In the genomic region with DNA sequence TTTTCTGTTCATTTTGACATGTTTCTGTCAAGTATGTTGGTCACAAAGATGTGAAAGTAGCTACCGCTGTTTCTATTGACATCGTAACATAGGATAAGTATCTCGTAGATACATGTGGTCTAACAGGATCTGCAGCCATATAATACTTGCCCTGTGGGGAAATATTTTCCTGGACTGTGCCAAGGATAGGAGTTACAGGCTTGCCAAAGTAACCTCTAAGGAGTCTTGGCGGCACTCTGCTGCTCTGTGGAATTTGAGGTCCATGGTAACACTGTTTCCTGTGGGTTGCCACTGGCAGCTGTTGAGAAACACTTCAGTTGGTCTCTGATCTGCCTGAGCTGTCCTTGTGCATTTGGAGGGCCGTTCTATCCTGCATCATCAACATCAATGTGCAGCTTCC, we compare ENCODE assay signal across 21 mouse cellular contexts.
DNase-seq lines count a peak whose midpoint lies in the region; ATAC-seq lines count a peak whose summit lies in the region.
"Had no signal": no experiment of that assay in that cellular context is flagged by ENCODE, and none has a peak within 500 bp of the region (broad histone marks: within the 10 kb centered on the region; RNA-seq: fewer than 3 reads in every experiment).

No protein-coding gene starts in this region.

- H3K27ac ChIP-seq in liver, embryonic 11.5 days (ENCODE audit: low read depth, low read length), result no peak overlapping the region
- H3K27ac ChIP-seq: embryonic facial prominence, embryonic 13.5 days; embryonic facial prominence, embryonic 15.5 days; forebrain, embryonic 13.5 days; forebrain, embryonic 15.5 days had no signal

- no peaks in the 10 kb centered on the region for H3K4me1 ChIP-seq in liver, embryonic 11.5 days (replicated peaks; ENCODE audit: control insufficient read depth, insufficient read depth, low read length)
- H3K4me1 ChIP-seq: embryonic facial prominence, embryonic 13.5 days; embryonic facial prominence, embryonic 15.5 days; forebrain, embryonic 13.5 days had no signal

- no peak overlapping the region for H3K4me3 ChIP-seq in liver, embryonic 11.5 days (ENCODE audit: low read depth, low read length)
- H3K4me3 ChIP-seq: embryonic facial prominence, embryonic 13.5 days; embryonic facial prominence, embryonic 15.5 days; erythroblast, embryonic 14.5 days; forebrain, embryonic 13.5 days; forebrain, embryonic 15.5 days had no signal

- peak; percentile 46 to 73 for DNase-seq in lung, adult 18-20 months
- DNase-seq in lung, postnatal 10 days, result no peak
- DNase-seq in lung, postnatal 25 days (ENCODE audit: low spot score), result peak; percentile 34
- no peak for DNase-seq in lung, postnatal 14 days
- DNase-seq in fat pad, adult 2 months (ENCODE audit: extremely low read depth, low read depth, low spot score), result peak; percentile 5
- DNase-seq in liver, embryonic 11.5 days (ENCODE audit: low spot score), result no peak
- DNase-seq: adrenal gland, adult 2 months; adrenal gland, postnatal 10 days; adrenal gland, postnatal 25 days; cerebellum, adult 11 months; cerebellum, adult 18-20 months; cerebellum, adult 8-10 months; cerebellum, adult 9-11 months; cerebellum, postnatal 14 days; cerebellum, postnatal 36 days; embryo, embryonic 11 days had no signal

- no peak for ATAC-seq in liver, embryonic 11.5 days (replicated peaks; ENCODE audit: low FRiP score)
- ATAC-seq: forebrain, embryonic 13.5 days; forebrain, embryonic 15.5 days had no signal

- no peaks in the 10 kb centered on the region for H3K9me3 ChIP-seq in liver, embryonic 11.5 days (ENCODE audit: control insufficient read depth, low read length)
- H3K9me3 ChIP-seq: embryonic facial prominence, embryonic 13.5 days; embryonic facial prominence, embryonic 15.5 days; forebrain, embryonic 13.5 days; forebrain, embryonic 15.5 days had no signal

- H3K36me3 ChIP-seq in liver, embryonic 11.5 days (ENCODE audit: control insufficient read depth, insufficient read depth, low read length), result no peaks in the 10 kb centered on the region
- H3K36me3 ChIP-seq: embryonic facial prominence, embryonic 13.5 days; embryonic facial prominence, embryonic 15.5 days; forebrain, embryonic 15.5 days had no signal

- H3K4me2 ChIP-seq in liver, embryonic 11.5 days, result no peak overlapping the region
- H3K4me2 ChIP-seq: embryonic facial prominence, embryonic 13.5 days; embryonic facial prominence, embryonic 15.5 days; forebrain, embryonic 13.5 days; forebrain, embryonic 15.5 days had no signal

- no peaks in the 10 kb centered on the region for H3K27me3 ChIP-seq in liver, embryonic 11.5 days (replicated peaks; ENCODE audit: control insufficient read depth, insufficient read depth, low read length)
- H3K27me3 ChIP-seq: embryonic facial prominence, embryonic 13.5 days; embryonic facial prominence, embryonic 15.5 days; forebrain, embryonic 13.5 days; forebrain, embryonic 15.5 days had no signal

- no peak overlapping the region for H3K9ac ChIP-seq in liver, embryonic 11.5 days (ENCODE audit: low read depth, low read length)
- H3K9ac ChIP-seq: embryonic facial prominence, embryonic 13.5 days; embryonic facial prominence, embryonic 15.5 days; forebrain, embryonic 13.5 days; forebrain, embryonic 15.5 days had no signal

- 80% methylated on average over 5 of the region's 5 CpGs for WGBS in liver, embryonic 11.5 days

Comparison
In these comparisons a context has a peak if more than half of its experiments do, and no peak if none do; other contexts are left out.
1. DNase-seq: peak in lung, adult 18-20 months (2 of 2), lung, postnatal 25 days (single experiment) and fat pad, adult 2 months (single experiment); none in lung, postnatal 10 days (single experiment), lung, postnatal 14 days (single experiment) and liver, embryonic 11.5 days (single experiment).